Mouse (Mus musculus): ENCODE results near the gene Calm5. TPM values are rescaled to one million over a fixed set of nuclear protein-coding genes. Genes with fewer than 3 reads are reported as not detected.
"Not testable (repeated sequence)": the region's sequence is repeated elsewhere in the genome, so short reads cannot be mapped to it uniquely, and the experiment has no call there.

Calm5 gene
- polyA plus RNA-seq (2015; fragmentation: Nextera tagmentation; extraction: Ambion mirVana): not detected in 2 replicates

GRCm38 (mm10) chr13:3853648-3854333 lies at the start of gene Calm5:
Gene Calm5 (plus strand): TSS chr13:3854173.
- not testable (repeated sequence) for H3K36me3 ChIP-seq (ENCODE audit: insufficient read depth, low read length); H3K4me2 ChIP-seq (replicated peaks; ENCODE audit: low read depth, low read length); H3K9me3 ChIP-seq (ENCODE audit: low read length); H3K9ac ChIP-seq (replicated peaks; ENCODE audit: low read length); H3K27ac ChIP-seq (ENCODE audit: low read length); H3K4me1 ChIP-seq (ENCODE audit: insufficient read depth, low read length); H3K4me3 ChIP-seq (ENCODE audit: low read length); ATAC-seq (ENCODE audit: low FRiP score, low TSS enrichment); H3K27me3 ChIP-seq (ENCODE audit: insufficient read depth, low read length)
- WGBS: 92% methylated on average over 3 of the region's 3 CpGs

DNA sequence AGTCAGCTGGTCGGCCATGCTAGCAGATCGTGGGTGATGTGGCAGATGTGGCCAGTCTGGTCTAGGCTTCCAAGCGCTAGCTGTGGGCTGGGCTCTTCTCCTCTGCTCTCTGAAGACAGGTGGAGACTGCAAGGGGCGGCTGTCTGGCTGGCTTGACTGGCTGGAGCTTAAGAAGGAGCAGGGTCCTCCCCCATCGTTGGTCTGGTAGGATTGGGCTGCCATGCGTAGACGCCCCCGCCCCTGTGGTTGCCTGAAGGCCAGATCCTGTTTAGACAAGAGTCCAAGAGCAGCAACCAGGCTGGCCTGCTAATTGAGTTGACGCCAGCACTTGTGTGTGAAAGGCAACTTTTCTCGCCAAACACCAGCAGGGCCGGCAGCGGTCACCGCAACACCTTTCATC lies 49.8 kb upstream of the Calm5 start, which contains the start of gene Calml3:
TSS of gene Calml3 (minus strand) at position 131 of the 400 bp plus-strand sequence.
- WGBS: 60% methylated on average over 13 of the region's 13 CpGs
- Histone ChIP-seq H3K9me3 (ENCODE audit: low read length) (no peaks in the 10 kb centered on the region), H3K36me3 (ENCODE audit: insufficient read depth, low read length) (no peaks in the 10 kb centered on the region), H3K27me3 (ENCODE audit: insufficient read depth, low read length) (no peaks in the 10 kb centered on the region), H3K9ac (replicated peaks; ENCODE audit: low read length) (no peak within 1 kb of the TSS), H3K4me2 (replicated peaks; ENCODE audit: low read depth, low read length) (no peak within 1 kb of the TSS), H3K4me1 (ENCODE audit: insufficient read depth, low read length) (peaks cover 24% of the 10 kb centered on the region), H3K27ac (ENCODE audit: low read length) (peak within 1 kb of the TSS; percentile 20; the same call in 1 of the 2 replicates), H3K4me3 (ENCODE audit: low read length) (no peak within 1 kb of the TSS)
- peak; percentile 89 for ATAC-seq (ENCODE audit: low FRiP score, low TSS enrichment)

DNA sequence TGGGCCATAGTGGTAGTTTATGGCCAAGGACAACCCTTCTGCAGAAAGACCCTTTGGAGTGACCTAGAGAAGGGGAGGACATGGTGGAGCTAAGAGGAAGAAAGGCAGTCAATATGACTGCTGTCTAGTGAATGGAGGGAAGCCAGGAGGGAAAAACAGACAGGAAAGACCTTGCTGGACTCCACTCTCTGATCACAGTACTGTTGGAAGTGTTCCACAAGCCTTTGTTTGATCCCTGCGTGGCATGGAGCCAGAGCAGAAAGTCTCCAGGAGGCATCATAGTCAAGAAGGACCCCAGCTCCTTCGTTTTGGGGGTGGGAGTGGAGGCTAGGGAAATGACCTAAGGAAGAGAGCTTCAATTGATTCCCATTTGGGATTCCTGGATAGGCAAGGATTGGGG lies 48.8 kb upstream of the Calm5 start:
- peak; percentile 33; the same call in 1 of the 2 replicates for ATAC-seq (ENCODE audit: low FRiP score, low TSS enrichment)

DNA sequence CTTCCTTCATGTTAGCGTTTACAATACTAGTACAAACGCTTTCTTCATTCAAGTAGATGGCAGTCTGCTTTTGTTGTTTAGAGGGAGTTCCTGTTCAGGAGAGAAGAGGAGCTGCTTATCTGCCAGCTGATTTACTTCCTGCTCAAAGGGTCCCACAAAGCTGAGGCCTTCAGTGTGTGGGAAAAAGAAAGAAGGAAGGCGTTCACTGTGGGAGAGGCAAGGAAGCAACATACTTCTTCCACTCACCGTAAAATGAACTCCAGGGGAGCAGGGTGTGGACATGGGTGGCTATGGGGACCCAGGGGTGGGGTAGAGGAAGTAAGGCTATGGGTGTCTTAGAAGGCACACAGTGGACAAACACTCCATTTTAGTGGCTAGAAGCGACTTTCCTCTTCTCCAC lies 48.3 kb upstream of the Calm5 start:
- no peaks in the 10 kb centered on the region for H3K36me3 ChIP-seq (ENCODE audit: insufficient read depth, low read length)
- no peak overlapping the region for H3K4me3 ChIP-seq (ENCODE audit: low read length)
- H3K27me3 ChIP-seq (ENCODE audit: insufficient read depth, low read length): no peaks in the 10 kb centered on the region
- peaks cover 21% of the 10 kb centered on the region for H3K4me1 ChIP-seq (ENCODE audit: insufficient read depth, low read length)
- 57% methylated on average over 5 of the region's 5 CpGs for WGBS
- peak overlapping the region; percentile 45 for H3K27ac ChIP-seq (ENCODE audit: low read length)
- no peak overlapping the region for H3K4me2 ChIP-seq (replicated peaks; ENCODE audit: low read depth, low read length)
- H3K9me3 ChIP-seq (ENCODE audit: low read length): no peaks in the 10 kb centered on the region
- no peak for ATAC-seq (ENCODE audit: low FRiP score, low TSS enrichment)
- no peak overlapping the region for H3K9ac ChIP-seq (replicated peaks; ENCODE audit: low read length)

More for the DNA sequence above, 48.8 kb upstream of the Calm5 start:
- Histone ChIP-seq H3K9me3 (ENCODE audit: low read length) (no peaks in the 10 kb centered on the region), H3K27ac (ENCODE audit: low read length) (no peak overlapping the region), H3K27me3 (ENCODE audit: insufficient read depth, low read length) (no peaks in the 10 kb centered on the region), H3K36me3 (ENCODE audit: insufficient read depth, low read length) (no peaks in the 10 kb centered on the region), H3K4me1 (ENCODE audit: insufficient read depth, low read length) (peaks cover 21% of the 10 kb centered on the region), H3K9ac (replicated peaks; ENCODE audit: low read length) (no peak overlapping the region), H3K4me3 (ENCODE audit: low read length) (no peak overlapping the region), H3K4me2 (replicated peaks; ENCODE audit: low read depth, low read length) (no peak overlapping the region)
- 39% methylated on average over 2 of the region's 2 CpGs for WGBS

DNA sequence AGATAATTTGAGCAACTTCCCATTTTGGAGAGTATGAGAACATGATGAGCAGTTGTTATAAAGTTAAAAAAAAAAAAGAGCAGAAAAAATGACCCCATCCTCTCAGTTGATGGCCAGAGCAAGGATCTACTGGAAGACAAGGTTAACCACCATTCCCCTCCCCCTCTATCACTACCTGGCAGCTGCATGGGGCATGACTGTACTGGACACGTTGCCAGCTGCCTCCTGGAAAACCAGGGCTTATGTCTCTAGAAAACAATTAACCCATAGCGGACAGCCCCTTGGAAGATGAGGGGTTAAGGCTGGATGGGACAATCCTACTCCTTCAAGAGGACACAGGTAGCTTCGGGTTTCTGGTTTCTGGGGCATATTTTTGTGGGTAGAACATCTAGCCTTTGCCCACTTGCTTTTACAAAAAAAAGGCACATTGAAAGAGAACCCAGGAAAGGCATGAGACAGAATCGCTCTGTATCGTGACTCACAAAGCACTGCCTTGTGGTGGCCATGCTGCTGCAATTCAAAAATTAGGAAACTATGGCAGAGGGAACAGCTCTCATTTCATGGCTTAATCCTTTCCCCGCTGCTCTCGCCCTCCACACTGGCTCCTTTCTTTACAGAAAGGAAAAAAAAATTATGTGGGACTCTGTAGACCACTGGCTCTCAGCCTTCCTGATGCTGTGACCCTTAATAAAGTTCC lies 46.7 kb upstream of the Calm5 start:
- H3K4me2 ChIP-seq (replicated peaks; ENCODE audit: low read depth, low read length): no peak overlapping the region
- H3K9me3 ChIP-seq (ENCODE audit: low read length): no peaks in the 10 kb centered on the region
- H3K27ac ChIP-seq (ENCODE audit: low read length): no peak overlapping the region
- peaks cover 13% of the 10 kb centered on the region for H3K4me1 ChIP-seq (ENCODE audit: insufficient read depth, low read length)
- no peak overlapping the region for H3K4me3 ChIP-seq (ENCODE audit: low read length)
- 81% methylated on average over 7 of the region's 7 CpGs for WGBS
- no peaks in the 10 kb centered on the region for H3K27me3 ChIP-seq (ENCODE audit: insufficient read depth, low read length)
- H3K36me3 ChIP-seq (ENCODE audit: insufficient read depth, low read length): no peaks in the 10 kb centered on the region
- no peak overlapping the region for H3K9ac ChIP-seq (replicated peaks; ENCODE audit: low read length)
- no peak for ATAC-seq (ENCODE audit: low FRiP score, low TSS enrichment)

DNA sequence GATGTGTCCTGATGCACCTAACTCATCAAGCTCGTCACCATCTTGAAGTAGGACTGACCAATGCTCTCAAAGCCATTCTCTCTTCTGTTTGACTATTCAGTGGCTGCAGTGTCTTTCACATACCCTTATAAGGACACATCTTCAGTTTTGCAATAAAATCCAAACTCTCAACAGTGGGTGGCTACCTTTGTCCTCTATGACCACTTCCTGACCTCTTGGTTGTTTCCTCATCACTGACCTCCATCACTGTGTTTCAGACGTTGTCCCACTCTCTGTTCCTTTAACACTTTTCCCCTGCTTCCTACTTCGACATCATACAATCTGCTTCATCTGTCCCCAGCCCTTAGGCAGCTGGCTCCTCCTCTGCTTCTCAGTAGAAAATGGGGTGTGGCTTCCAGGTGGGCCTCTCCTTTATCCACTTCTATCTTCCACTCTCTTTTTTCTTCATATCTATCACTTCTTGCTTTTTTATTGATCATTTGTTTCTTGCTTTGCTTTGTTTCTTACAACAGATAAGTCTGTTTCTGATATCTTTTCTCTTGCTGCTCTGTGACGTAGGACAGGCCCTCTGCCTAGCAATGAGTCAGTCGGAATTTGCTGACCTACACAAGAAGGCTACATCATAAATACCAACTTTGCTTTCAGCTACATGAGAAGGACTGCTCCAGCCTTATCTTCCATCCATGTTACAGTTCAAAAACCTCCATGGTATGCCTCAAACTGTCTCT lies 35.8 kb upstream of the Calm5 start:
- H3K9ac ChIP-seq (replicated peaks; ENCODE audit: low read length): no peak overlapping the region
- no peak overlapping the region for H3K27ac ChIP-seq (ENCODE audit: low read length)
- no peaks in the 10 kb centered on the region for H3K27me3 ChIP-seq (ENCODE audit: insufficient read depth, low read length)
- WGBS: 74% methylated on average over 5 of the region's 5 CpGs
- H3K4me2 ChIP-seq (replicated peaks; ENCODE audit: low read depth, low read length): no peak overlapping the region
- no peak overlapping the region for H3K4me3 ChIP-seq (ENCODE audit: low read length)
- no peaks in the 10 kb centered on the region for H3K4me1 ChIP-seq (ENCODE audit: insufficient read depth, low read length)
- ATAC-seq (ENCODE audit: low FRiP score, low TSS enrichment): no peak
- no peaks in the 10 kb centered on the region for H3K36me3 ChIP-seq (ENCODE audit: insufficient read depth, low read length)
- no peaks in the 10 kb centered on the region for H3K9me3 ChIP-seq (ENCODE audit: low read length)

DNA sequence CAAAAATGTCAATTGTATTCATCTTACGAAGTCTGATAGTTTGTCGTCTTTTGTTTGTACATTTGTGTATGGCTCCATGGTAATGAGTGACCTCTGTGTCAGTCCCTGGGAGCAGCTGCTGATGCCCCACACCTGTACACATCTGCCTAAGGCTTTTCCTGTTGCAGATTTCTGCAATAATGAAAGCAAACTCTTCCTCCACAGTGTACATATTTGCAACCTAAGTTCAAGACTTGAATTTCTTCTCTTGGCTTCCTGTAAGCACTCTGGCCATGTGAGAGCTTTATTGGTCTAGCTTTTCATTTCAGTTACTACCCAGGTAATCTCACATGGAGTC lies 35.3 kb upstream of the Calm5 start:
- no peak overlapping the region for H3K27ac ChIP-seq (ENCODE audit: low read length)
- 90% methylated on average over 2 of the region's 2 CpGs for WGBS
- H3K4me3 ChIP-seq (ENCODE audit: low read length): no peak overlapping the region
- H3K9ac ChIP-seq (replicated peaks; ENCODE audit: low read length): no peak overlapping the region
- H3K4me1 ChIP-seq (ENCODE audit: insufficient read depth, low read length): no peaks in the 10 kb centered on the region
- ATAC-seq (ENCODE audit: low FRiP score, low TSS enrichment): no peak
- H3K36me3 ChIP-seq (ENCODE audit: insufficient read depth, low read length): no peaks in the 10 kb centered on the region
- H3K27me3 ChIP-seq (ENCODE audit: insufficient read depth, low read length): no peaks in the 10 kb centered on the region
- H3K9me3 ChIP-seq (ENCODE audit: low read length): no peaks in the 10 kb centered on the region
- H3K4me2 ChIP-seq (replicated peaks; ENCODE audit: low read depth, low read length): no peak overlapping the region

GRCm38 (mm10) chr13:3822105-3822504 lies 31.9 kb upstream of the Calm5 start:
- Histone ChIP-seq H3K4me3 (ENCODE audit: low read length) (no peak overlapping the region), H3K27me3 (ENCODE audit: insufficient read depth, low read length) (no peaks in the 10 kb centered on the region), H3K4me2 (replicated peaks; ENCODE audit: low read depth, low read length) (no peak overlapping the region), H3K4me1 (ENCODE audit: insufficient read depth, low read length) (no peaks in the 10 kb centered on the region), H3K9ac (replicated peaks; ENCODE audit: low read length) (no peak overlapping the region), H3K9me3 (ENCODE audit: low read length) (no peaks in the 10 kb centered on the region), H3K27ac (ENCODE audit: low read length) (no peak overlapping the region), H3K36me3 (ENCODE audit: insufficient read depth, low read length) (no peaks in the 10 kb centered on the region)
- ATAC-seq (ENCODE audit: low FRiP score, low TSS enrichment): peak; percentile 35; the same call in 1 of the 2 replicates
- 53% methylated on average over 4 of the region's 4 CpGs for WGBS

GRCm38 (mm10) chr13:3825726-3826125 lies 28.2 kb upstream of the Calm5 start:
- H3K9me3 ChIP-seq (ENCODE audit: low read length): no peaks in the 10 kb centered on the region
- no peak for ATAC-seq (ENCODE audit: low FRiP score, low TSS enrichment)
- no peak overlapping the region for H3K27ac ChIP-seq (ENCODE audit: low read length)

GRCm38 (mm10) chr13:3831546-3831945 lies 22.4 kb upstream of the Calm5 start:
- 82% methylated on average over 5 of the region's 5 CpGs for WGBS
- Histone ChIP-seq H3K36me3 (ENCODE audit: insufficient read depth, low read length) (no peaks in the 10 kb centered on the region), H3K9me3 (ENCODE audit: low read length) (no peaks in the 10 kb centered on the region), H3K4me2 (replicated peaks; ENCODE audit: low read depth, low read length) (no peak overlapping the region), H3K4me1 (ENCODE audit: insufficient read depth, low read length) (no peaks in the 10 kb centered on the region), H3K27ac (ENCODE audit: low read length) (no peak overlapping the region), H3K9ac (replicated peaks; ENCODE audit: low read length) (no peak overlapping the region), H3K4me3 (ENCODE audit: low read length) (no peak overlapping the region), H3K27me3 (ENCODE audit: insufficient read depth, low read length) (no peaks in the 10 kb centered on the region)
- ATAC-seq (ENCODE audit: low FRiP score, low TSS enrichment): no peak

More at GRCm38 (mm10) chr13:3825726-3826125, 28.2 kb upstream of the Calm5 start:
- H3K4me3 ChIP-seq (ENCODE audit: low read length): no peak overlapping the region
- H3K9ac ChIP-seq (replicated peaks; ENCODE audit: low read length): no peak overlapping the region
- no peaks in the 10 kb centered on the region for H3K36me3 ChIP-seq (ENCODE audit: insufficient read depth, low read length)
- H3K4me1 ChIP-seq (ENCODE audit: insufficient read depth, low read length): no peaks in the 10 kb centered on the region
- H3K4me2 ChIP-seq (replicated peaks; ENCODE audit: low read depth, low read length): no peak overlapping the region
- H3K27me3 ChIP-seq (ENCODE audit: insufficient read depth, low read length): no peaks in the 10 kb centered on the region

Measured in kidney, embryonic 16.5 days (tissue).